Mouse (Mus musculus) Muller cell, postnatal 12 days (primary cell): ENCODE data around the gene Efcab3.
"Not testable (repeated sequence)": the region's sequence is repeated elsewhere in the genome, so short reads cannot be mapped to it uniquely, and the experiment has no call there.

Experiments used
- DNase-seq: peaks from one replicate; pipeline ENCODE4 v3.0.0-alpha.2; 2015; ENCODE audit errors: inconsistent ontology term

Efcab3 gene

GRCm38 (mm10) chr11:105063292-105063691 is at the start of gene Efcab3:
TSS of gene Efcab3 (plus strand) at chr11:105063592.
- no peak for DNase-seq

GRCm38 (mm10) chr11:105021071-105021470 is 42.3 kb upstream of the Efcab3 start:
- no peak for DNase-seq

- DNase-seq: peak; percentile 7
Observed at GRCm38 (mm10) chr11:105028744-105029348, 34.5 kb upstream of the Efcab3 start.

- DNase-seq: no peak
Observed at GRCm38 (mm10) chr11:105029525-105029924, 33.9 kb upstream of the Efcab3 start.

GRCm38 (mm10) chr11:105030229-105030628 is 33.2 kb upstream of the Efcab3 start:
- no peak for DNase-seq

GRCm38 (mm10) chr11:105031103-105031502 is 32.3 kb upstream of the Efcab3 start:
- DNase-seq: no peak

GRCm38 (mm10) chr11:105035081-105035480 is 28.3 kb upstream of the Efcab3 start:
- DNase-seq: no peak

- DNase-seq: not testable (repeated sequence)
Observed at GRCm38 (mm10) chr11:105112448-105112847, 49.1 kb downstream of the Efcab3 start.

GRCm38 (mm10) chr11:105117814-105118213 is 54.4 kb downstream of the Efcab3 start:
- DNase-seq: no peak

- peak; percentile 45 for DNase-seq
Observed at GRCm38 (mm10) chr11:105120551-105121061, 57.2 kb downstream of the Efcab3 start.

GRCm38 (mm10) chr11:105121792-105122191 is 58.4 kb downstream of the Efcab3 start:
- DNase-seq: not testable (repeated sequence)

GRCm38 (mm10) chr11:105123986-105124385 is 60.6 kb downstream of the Efcab3 start:
- DNase-seq: peak; percentile 61

GRCm38 (mm10) chr11:105125735-105126519 is 62.5 kb downstream of the Efcab3 start, which contains the start of gene Mettl2:
TSS of gene Mettl2 (plus strand) at chr11:105126425.
- peak; percentile 85 for DNase-seq

GRCm38 (mm10) chr11:105126520-105127029 is 63.2 kb downstream of the Efcab3 start:
- DNase-seq: no peak

- DNase-seq: no peak
Observed at GRCm38 (mm10) chr11:105135692-105136091, 72.3 kb downstream of the Efcab3 start.

- DNase-seq: not testable (repeated sequence)
Observed at GRCm38 (mm10) chr11:105137255-105137654, 73.9 kb downstream of the Efcab3 start.

- not testable (repeated sequence) for DNase-seq
Observed at GRCm38 (mm10) chr11:105140512-105140911, 77.1 kb downstream of the Efcab3 start.

- no peak for DNase-seq
Observed at GRCm38 (mm10) chr11:105141115-105141514, 77.7 kb downstream of the Efcab3 start.

GRCm38 (mm10) chr11:105143564-105143963 is 80.2 kb downstream of the Efcab3 start:
- DNase-seq: no peak

GRCm38 (mm10) chr11:105144084-105144483 is 80.7 kb downstream of the Efcab3 start:
- DNase-seq: no peak

GRCm38 (mm10) chr11:105144508-105145210 is 81.3 kb downstream of the Efcab3 start:
- no peak for DNase-seq

- DNase-seq: no peak
Observed at GRCm38 (mm10) chr11:105145211-105145610, 81.8 kb downstream of the Efcab3 start.
